Mouse (Mus musculus): Measurements from ENCODE around the gene Tmem129.

The Tmem129 gene

GRCm38 (mm10) chr5:33688278-33689220 lies 30.3 kb upstream of the Tmem129 start:
- in situ Hi-C loops (cut with MboI; ENCODE audit: unreplicated experiment in 2 of 2), result no loop called here

GRCm38 (mm10) chr5:33687142-33687541 lies 28.9 kb upstream of the Tmem129 start:
- in situ Hi-C loops (cut with MboI; ENCODE audit: unreplicated experiment in 2 of 2), result no loop called here

GRCm38 (mm10) chr5:33684932-33685331 lies 26.7 kb upstream of the Tmem129 start:
- in situ Hi-C loops (cut with MboI; ENCODE audit: unreplicated experiment in 2 of 2), result loop anchor here in 1 of 2 experiments (5.0 kb wide), 1 partner anchor 277 kb away; no protein-coding TSS in a partner anchor

DNA sequence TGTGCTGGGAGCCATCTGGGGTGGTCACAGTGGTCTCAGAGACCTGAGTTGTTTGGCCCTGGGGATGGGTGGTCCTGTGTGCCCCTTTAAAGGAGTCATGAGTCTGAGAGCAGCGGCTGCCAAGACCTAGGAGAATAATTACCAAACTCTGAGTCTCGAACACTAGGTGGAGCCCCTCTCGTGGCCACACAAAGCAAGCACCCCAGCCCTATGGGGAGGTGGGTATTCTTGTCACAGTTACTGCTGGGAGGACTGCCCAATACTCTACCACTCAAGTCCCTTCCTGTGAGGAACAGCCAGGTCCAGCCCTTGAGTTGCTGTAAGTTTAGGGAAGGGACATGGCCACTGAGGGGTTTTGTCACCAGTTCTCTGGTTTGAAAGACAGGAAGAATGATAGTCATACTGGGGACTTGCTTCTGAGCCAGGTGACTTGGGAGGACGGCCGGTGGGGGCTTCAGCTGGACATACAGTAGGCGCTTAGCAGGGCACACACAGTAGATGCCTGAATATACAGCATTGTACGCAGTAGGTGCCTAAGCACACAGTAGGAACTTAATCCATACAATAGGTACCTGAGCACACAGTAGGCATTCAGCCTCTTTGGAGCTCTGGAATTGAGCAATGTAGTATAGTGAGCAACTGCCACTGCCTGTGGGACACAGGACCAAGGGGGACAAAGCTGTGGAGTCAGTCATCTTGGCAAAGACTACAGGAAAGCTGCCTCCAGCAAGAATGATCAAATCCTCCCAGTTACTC lies 25.9 kb upstream of the Tmem129 start:
- in situ Hi-C loops (cut with MboI; ENCODE audit: unreplicated experiment in 2 of 2), result loop anchor here in 1 of 2 experiments (5.0 kb wide), 1 partner anchor 278 kb away; no protein-coding TSS in a partner anchor

DNA sequence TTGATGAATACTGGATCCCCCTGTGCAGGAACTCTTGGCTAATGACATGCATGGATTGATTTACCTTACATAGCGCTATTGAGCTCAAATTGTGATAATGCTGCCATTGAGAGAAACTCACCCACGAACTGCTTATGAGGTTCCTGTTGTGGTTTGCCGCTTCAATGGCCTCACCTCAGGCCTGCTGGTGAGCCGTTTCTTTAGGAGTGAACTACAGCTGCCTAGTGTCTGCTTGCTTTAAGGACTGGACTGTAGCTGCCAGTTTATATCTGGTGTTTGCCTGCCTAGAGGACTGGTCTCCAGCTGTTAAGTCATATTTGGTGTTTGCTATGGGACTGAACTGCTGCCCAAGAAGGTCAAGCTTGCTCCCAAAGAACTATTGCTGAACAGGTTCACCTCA lies 24.7 kb upstream of the Tmem129 start:
- in situ Hi-C loops (cut with MboI; ENCODE audit: unreplicated experiment in 2 of 2), result loop anchor here in 1 of 2 experiments (5.0 kb wide), 1 partner anchor 279 kb away; no protein-coding TSS in a partner anchor

GRCm38 (mm10) chr5:33681611-33682388 lies 23.6 kb upstream of the Tmem129 start:
- in situ Hi-C loops (cut with MboI; ENCODE audit: unreplicated experiment in 2 of 2), result loop anchor here in 1 of 2 experiments (5.0 kb wide), 1 partner anchor 281 kb away; no protein-coding TSS in a partner anchor

DNA sequence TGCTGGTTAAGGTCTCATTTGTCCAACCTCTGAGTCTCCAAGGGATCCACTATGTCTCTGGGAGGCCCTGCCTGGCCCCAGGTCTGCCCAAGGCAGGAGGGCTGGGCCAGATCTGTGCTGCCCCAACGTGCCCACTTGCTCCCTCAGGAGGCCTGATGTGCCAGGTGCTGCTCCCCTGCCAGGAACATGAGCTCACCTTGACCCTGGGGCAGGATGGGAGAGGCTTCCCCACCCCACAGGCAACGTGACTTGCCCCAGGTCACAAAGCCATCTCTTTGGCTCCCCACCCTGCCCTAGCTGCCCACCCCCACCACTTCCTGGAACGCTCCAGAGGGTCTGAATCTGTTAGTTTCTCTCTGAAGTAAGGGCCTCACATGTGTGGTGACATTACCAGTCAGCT lies 22.8 kb upstream of the Tmem129 start:
- in situ Hi-C loops (cut with MboI; ENCODE audit: unreplicated experiment in 2 of 2), result loop anchor here in 1 of 2 experiments (5.0 kb wide), 1 partner anchor 281 kb away; no protein-coding TSS in a partner anchor

DNA sequence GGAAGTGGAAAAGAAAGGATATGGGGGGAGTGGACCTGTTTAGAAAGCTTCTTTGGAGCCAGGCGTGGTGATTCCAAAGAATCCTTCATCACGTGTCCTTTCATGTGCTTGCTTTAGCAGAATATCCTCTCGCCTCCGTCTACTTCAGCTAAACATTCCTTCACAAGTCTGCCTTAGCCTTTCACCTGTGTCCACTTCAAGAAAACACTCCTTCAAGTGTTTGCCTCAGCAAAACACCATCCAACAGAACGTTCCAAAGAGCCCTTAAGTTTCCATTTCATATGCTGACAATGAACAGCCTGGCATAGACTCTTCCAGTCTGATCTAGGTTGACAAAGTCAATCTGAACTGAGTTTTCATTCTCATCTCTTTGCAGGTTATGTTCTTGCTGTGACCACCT lies 20.0 kb upstream of the Tmem129 start:
- in situ Hi-C loops (cut with MboI; ENCODE audit: unreplicated experiment in 2 of 2), result loop anchor here (5.0 kb wide), 3 partner anchors 59 to 284 kb away; no protein-coding TSS in a partner anchor

DNA sequence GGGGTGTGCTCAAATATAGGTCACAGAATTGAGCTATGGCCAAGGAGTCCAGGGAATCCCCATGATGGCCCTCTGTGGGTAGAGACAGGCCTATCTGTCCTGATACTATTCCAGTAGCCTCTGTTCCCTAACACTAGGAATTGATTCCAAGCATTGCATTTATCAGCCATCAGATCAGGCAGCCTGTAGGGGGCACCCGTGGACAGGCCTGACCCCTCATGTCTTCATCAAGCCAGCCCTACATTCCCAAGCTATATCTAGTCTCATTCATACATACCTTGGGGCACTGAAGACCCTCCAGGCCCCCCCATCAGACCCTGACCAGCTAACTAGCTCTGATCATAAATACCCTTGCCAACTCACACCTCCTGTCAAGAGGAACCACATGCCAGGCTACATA lies 17.7 kb upstream of the Tmem129 start:
- in situ Hi-C loops (cut with MboI; ENCODE audit: unreplicated experiment in 2 of 2), result loop anchor here (5.0 kb wide), 3 partner anchors 61 to 286 kb away; no protein-coding TSS in a partner anchor

GRCm38 (mm10) chr5:33674439-33674838 lies 16.2 kb upstream of the Tmem129 start:
- in situ Hi-C loops (cut with MboI; ENCODE audit: unreplicated experiment in 2 of 2), result loop anchor here in 1 of 2 experiments (5.0 kb wide), 1 partner anchor 37 kb away; no protein-coding TSS in a partner anchor

DNA sequence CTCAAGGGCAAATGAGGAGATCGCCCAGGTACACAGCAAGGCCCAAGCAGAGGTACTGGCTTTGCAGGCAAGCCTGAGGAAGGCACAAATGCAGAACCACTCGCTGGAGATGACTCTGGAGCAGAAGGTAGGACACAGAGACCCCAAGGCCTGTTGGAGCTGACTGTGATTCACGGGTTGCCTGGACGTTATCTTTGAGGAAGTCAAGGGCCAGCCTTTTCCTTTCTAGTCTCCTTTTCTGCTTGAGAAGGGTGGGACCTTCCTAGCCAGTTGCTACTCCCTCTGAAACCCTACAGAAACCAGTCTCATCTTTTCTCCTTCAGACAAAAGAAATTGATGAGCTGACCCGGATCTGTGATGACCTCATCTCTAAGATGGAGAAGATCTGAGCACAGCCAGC lies 13.4 kb upstream of the Tmem129 start:
- in situ Hi-C loops (cut with MboI; ENCODE audit: unreplicated experiment in 2 of 2), result loop anchor here in 1 of 2 experiments (5.0 kb wide), 1 partner anchor 34 kb away; no protein-coding TSS in a partner anchor

DNA sequence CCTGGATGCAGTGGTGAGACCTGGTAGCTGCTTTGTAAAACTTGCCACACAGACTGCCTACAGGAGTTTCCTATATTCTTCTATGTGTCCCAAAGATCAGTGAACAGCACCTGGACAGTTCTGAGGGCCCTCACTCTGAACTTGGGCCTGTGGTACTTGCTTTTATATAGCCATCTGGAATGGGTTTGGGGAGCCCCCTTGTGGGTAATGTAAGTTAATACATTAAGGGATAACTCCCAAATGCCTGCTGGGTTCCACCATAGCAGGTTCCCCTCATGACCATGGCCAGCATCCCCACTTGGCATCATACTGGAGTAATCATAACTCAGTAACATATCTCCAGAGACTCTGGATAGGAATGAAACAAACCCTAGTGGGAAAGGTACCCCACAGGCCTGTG lies 10.0 kb upstream of the Tmem129 start:
- in situ Hi-C loops (cut with MboI; ENCODE audit: unreplicated experiment in 2 of 2), result no loop called here

- in situ Hi-C loops (cut with MboI; ENCODE audit: unreplicated experiment in 2 of 2), result no loop called here
These were observed 441 bp upstream of the Tmem129 start for GRCm38 (mm10) chr5:33658664-33659050.

DNA sequence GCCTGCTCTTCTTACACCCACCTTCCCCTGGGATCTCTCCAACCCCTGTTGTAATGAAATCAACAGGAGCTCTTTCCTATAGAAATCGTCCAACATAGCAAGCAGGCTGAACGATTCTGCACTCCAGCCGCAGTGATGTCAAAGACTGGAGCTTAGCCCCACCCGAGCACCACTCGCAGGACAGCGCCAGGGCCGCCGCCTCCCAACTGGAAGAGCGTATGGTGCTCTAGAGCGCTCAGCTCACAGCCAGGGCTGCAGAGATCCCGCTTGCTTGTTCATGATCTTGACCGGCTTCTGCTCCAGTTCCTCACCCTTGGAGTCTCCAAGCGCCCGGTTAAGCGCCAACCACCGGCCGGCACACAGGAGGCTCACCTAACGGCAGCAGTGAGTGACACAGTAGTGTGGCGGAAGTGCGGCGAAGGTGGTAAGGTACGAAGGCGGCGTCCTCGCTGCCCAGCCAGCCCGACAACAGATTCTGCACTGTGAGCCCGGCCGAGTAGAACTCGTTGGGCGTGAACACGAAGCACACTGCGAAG lies 897 bp downstream of the Tmem129 start:
- in situ Hi-C loops (cut with MboI; ENCODE audit: unreplicated experiment in 2 of 2), result no loop called here

GRCm38 (mm10) chr5:33656739-33657138 lies 1.5 kb downstream of the Tmem129 start:
- in situ Hi-C loops (cut with MboI; ENCODE audit: unreplicated experiment in 2 of 2), result no loop called here

- in situ Hi-C loops (cut with MboI; ENCODE audit: unreplicated experiment in 2 of 2), result no loop called here
These were observed 2.9 kb downstream of the Tmem129 start for GRCm38 (mm10) chr5:33655251-33655840.

DNA sequence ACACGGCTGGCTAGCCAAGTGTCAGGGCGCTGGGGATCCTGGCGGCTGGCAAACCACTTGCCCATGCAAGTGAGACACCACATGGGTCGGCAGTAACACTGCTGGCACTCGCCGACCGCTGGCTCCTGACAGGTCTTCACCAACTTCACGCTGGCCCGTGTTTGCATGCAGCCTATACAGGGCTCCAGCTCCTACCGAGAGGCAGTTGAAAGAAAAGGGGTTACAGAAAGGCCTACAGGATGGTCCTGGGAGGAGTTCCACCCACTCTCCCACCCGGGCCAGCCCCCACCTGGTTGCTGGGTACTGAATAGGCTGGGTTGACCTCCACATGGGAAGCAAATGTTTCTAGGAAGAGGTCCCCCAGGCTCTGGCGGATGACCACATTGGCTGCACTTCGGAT lies 3.8 kb downstream of the Tmem129 start:
- in situ Hi-C loops (cut with MboI; ENCODE audit: unreplicated experiment in 2 of 2), result no loop called here

- in situ Hi-C loops (cut with MboI; ENCODE audit: unreplicated experiment in 2 of 2), result no loop called here
These were observed 5.4 kb downstream of the Tmem129 start for GRCm38 (mm10) chr5:33652783-33653173.
